Mouse (Mus musculus) CH12.LX (cell line): ENCODE data around the gene Bach2.

Experiments used
- CHD1 ChIP-seq: IDR thresholded peaks from 2 replicates; pipeline ENCODE4 v1.6.1; 2012; ENCODE audit warnings: low read depth, low read length, improper control_type of control experiment, inconsistent platforms
- CHD2 ChIP-seq: IDR thresholded peaks from 2 replicates; pipeline ENCODE4 v1.6.1; 2011; ENCODE audit warnings: low read length, improper control_type of control experiment
- CTCF ChIP-seq, 2 experiments: IDR thresholded peaks in 1 of 2; conservative IDR thresholded peaks in 1 of 2; 2 replicates each; pipeline ENCODE4 v1.5.1; 2011 to 2012; ENCODE audit warnings: low read depth in 2 of 2, low read length in 2 of 2, improper control_type of control experiment in 1 of 2, inconsistent platforms in 1 of 2, mild to moderate bottlenecking in 1 of 2, moderate library complexity in 1 of 2
- EP300 ChIP-seq: IDR thresholded peaks from 2 replicates; pipeline ENCODE4 v1.6.1; 2011; ENCODE audit warnings: low read length, improper control_type of control experiment
- HCFC1 ChIP-seq: IDR thresholded peaks from 2 replicates; pipeline ENCODE4 v1.6.1; 2012; ENCODE audit warnings: low read depth, mild to moderate bottlenecking, inconsistent platforms, low read length, improper control_type of control experiment
- JUND ChIP-seq: conservative IDR thresholded peaks from 2 replicates; pipeline ENCODE4 v1.6.1; 2011; ENCODE audit warnings: low read depth, low read length, improper control_type of control experiment
- MAX ChIP-seq: IDR thresholded peaks from 2 replicates; pipeline ENCODE4 v1.6.1; 2011; ENCODE audit warnings: low read length, improper control_type of control experiment
- POLR2A ChIP-seq: IDR thresholded peaks from 2 replicates; pipeline ENCODE4 v1.6.1; 2011; ENCODE audit warnings: low read depth, mild to moderate bottlenecking, improper control_type of control experiment, low read length
- UBTF ChIP-seq: IDR thresholded peaks from 2 replicates; pipeline ENCODE4 v1.6.1; 2012; ENCODE audit warnings: low read depth, mild to moderate bottlenecking, inconsistent platforms, low read length, improper control_type of control experiment, moderate library complexity
- USF2 ChIP-seq: conservative IDR thresholded peaks from 2 replicates; pipeline ENCODE4 v1.6.1; 2011; ENCODE audit warnings: low read depth, low read length, improper control_type of control experiment

- TF ChIP-seq CTCF (conservative IDR thresholded peaks at IDR 0.05 in 1 of 2, IDR thresholded peaks at IDR 0.05 in 1 of 2; ENCODE audit: low read depth in 2 of 2, low read length in 2 of 2) (no peak), POLR2A (no peak), MAX (no peak), UBTF (no peak), CHD2 (no peak; the same call in 1 of the 2 replicates), EP300 (peak; percentile 61), HCFC1 (no peak), USF2 (no peak), JUND (0 out of 2 replicates have a peak, but pooled peaks have one; percentile 26), CHD1 (no peak)
These were observed 263.6 kb downstream of the Bach2 start for GRCm38 (mm10) chr4:32502181-32502580.
